Mouse (Mus musculus) forebrain, embryonic 13.5 days (tissue): ENCODE measurements around the gene Igf1. TPM values are rescaled to one million over a fixed set of nuclear protein-coding genes. Genes with fewer than 3 reads are reported as not detected.

Source experiments
- ATAC-seq: fragments of 200-750 bp; cut with Nextera tagmentation; 2 replicates; pipeline ENCODE4 v1.8.0; 2017
- H3K27ac ChIP-seq: fragments of 300-500 bp; sonication (generic); 2 replicates; pipeline ENCODE4 v1.5.1; 2015; ENCODE audit warnings: inconsistent platforms, mild to moderate bottlenecking, moderate library complexity
- H3K27me3 ChIP-seq: fragments of 300-500 bp; sonication (generic); 2 replicates; pipeline ENCODE4 v1.6.1; 2015; ENCODE audit warnings: mild to moderate bottlenecking, inconsistent platforms
- H3K36me3 ChIP-seq: fragments of 300-500 bp; sonication (generic); 2 replicates; pipeline ENCODE4 v1.6.1; 2015; ENCODE audit warnings: mild to moderate bottlenecking, inconsistent platforms; ENCODE audit not compliant: poor library complexity, severe bottlenecking
- H3K4me1 ChIP-seq: fragments of 300-500 bp; sonication (generic); 2 replicates; pipeline ENCODE4 v1.6.1; 2015; ENCODE audit warnings: inconsistent platforms
- H3K4me2 ChIP-seq: fragments of 300-500 bp; sonication (generic); 2 replicates; pipeline ENCODE4 v1.6.1; 2015; ENCODE audit warnings: inconsistent platforms, mild to moderate bottlenecking, moderate library complexity
- H3K4me3 ChIP-seq: fragments of 300-500 bp; sonication (generic); 2 replicates; pipeline ENCODE4 v1.5.1; 2015; ENCODE audit warnings: mild to moderate bottlenecking, inconsistent platforms
- H3K9ac ChIP-seq: fragments of 300-500 bp; sonication (generic); 2 replicates; pipeline ENCODE4 v1.6.1; 2015; ENCODE audit warnings: mild to moderate bottlenecking, inconsistent platforms
- H3K9me3 ChIP-seq: fragments of 300-500 bp; sonication (generic); replicated peaks from 2 replicates; pipeline ENCODE4 v1.6.1; 2016; ENCODE audit warnings: inconsistent platforms
- WGBS: fragments of 180-500 bp; shearing (Covaris S2); methylation state at CpG from one replicate; pipeline ENCODE4 v1.1.7; 2015; 5-methylcytosine and 5-hydroxymethylcytosine counted together
- polyA plus RNA-seq: library from polyadenylated mRNA; unstranded; fragments of >200 nt; fragmentation: Nextera tagmentation; extraction: Ambion mirVana; gene quantifications from 2 replicates; pipeline ENCODE4 v1.2.1, GENCODE M21; 2015

The Igf1 gene
- polyA plus RNA-seq, 1 experiment from 2014 or later: 1.7 TPM

GRCm38 (mm10) chr10:87986201-87986600, 128.1 kb downstream of the Igf1 start:
- ATAC-seq: no peak
- Histone ChIP-seq H3K4me3 (no peak overlapping the region), H3K27ac (no peak overlapping the region), H3K4me1 (peaks cover 11% of the 10 kb centered on the region; the same call in 1 of the 2 replicates), H3K9ac (no peak overlapping the region), H3K36me3 (no peaks in the 10 kb centered on the region), H3K27me3 (no peaks in the 10 kb centered on the region), H3K9me3 (no peaks in the 10 kb centered on the region), H3K4me2 (no peak overlapping the region)
- WGBS: 78% methylated on average over 3 of the region's 3 CpGs

Other genes with a start within 250 kb of the Igf1 start
- 3.4 and 12.2 TPM in 2 replicates for gene Pmch, start 232.8 kb downstream of the Igf1 start, polyA plus RNA-seq